Mouse (Mus musculus): ENCODE data around the gene 1700037C18Rik.

DNA sequence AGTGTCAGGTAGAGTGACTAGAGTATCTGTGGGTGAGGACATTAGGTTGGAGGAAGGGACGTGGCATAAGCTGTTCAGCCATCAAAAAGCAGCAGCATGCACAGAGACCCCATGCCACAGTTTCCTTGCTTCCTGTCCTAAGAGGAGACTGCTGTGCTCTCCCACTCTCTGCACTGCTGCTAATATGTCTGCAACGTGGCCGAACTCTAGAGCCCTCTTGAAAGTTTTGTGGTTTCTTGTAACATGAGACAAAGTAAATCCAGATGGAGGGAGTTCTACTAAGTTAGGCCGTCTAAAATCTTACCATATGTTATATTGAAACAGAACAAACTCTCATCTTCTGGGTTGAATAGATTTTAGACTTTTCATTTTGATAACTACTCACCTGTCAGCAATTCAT is 15.5 kb upstream of the 1700037C18Rik start:
- TF ChIP-seq ZKSCAN1 (IDR thresholded peaks at IDR 0.05; ENCODE audit: low read depth, low read length) (no peak), POLR2A (IDR thresholded peaks at IDR 0.05; ENCODE audit: control insufficient read depth in 1 of 2, insufficient read depth in 1 of 2, low read depth in 1 of 2, low read length in 2 of 2, poor library complexity in 1 of 2) (no peak), ZC3H11A (IDR thresholded peaks at IDR 0.05; ENCODE audit: low read depth, low read length) (no peak), CTCF (IDR thresholded peaks at IDR 0.05 in 2 of 3, conservative IDR thresholded peaks at IDR 0.05 in 1 of 3; ENCODE audit: control insufficient read depth in 1 of 3, insufficient read depth in 1 of 3, low read depth in 2 of 3, low read length in 3 of 3, poor library complexity in 1 of 3, severe bottlenecking in 1 of 3) (no peak), ETS1 (IDR thresholded peaks at IDR 0.05; ENCODE audit: low read depth, low read length) (no peak), MAX (IDR thresholded peaks at IDR 0.05; ENCODE audit: low read length) (no peak), NRF1 (IDR thresholded peaks at IDR 0.05; ENCODE audit: insufficient read depth, low read depth, low read length, poor library complexity, severe bottlenecking) (no peak), ZNF384 (IDR thresholded peaks at IDR 0.05; ENCODE audit: low read depth, low read length) (no peak), EP300 (IDR thresholded peaks at IDR 0.05; ENCODE audit: low read depth in 1 of 2, low read length in 2 of 2) (no peak), USF2 (IDR thresholded peaks at IDR 0.05; ENCODE audit: borderline replicate concordance in 1 of 2, insufficient read depth in 1 of 2, low read depth in 1 of 2, low read length in 2 of 2) (no peak), MXI1 (IDR thresholded peaks at IDR 0.05; ENCODE audit: low read depth, low read length) (no peak)

Measured in MEL (cell line).